Comparison of ENCODE assay signal across 11 mouse cellular contexts in genomic region chr11:98738428-98738911, GRCm38 (mm10). TPM values are rescaled to one million over a fixed set of nuclear protein-coding genes. Genes with fewer than 3 reads are reported as not detected.
A peak's percentile ranks its signal among the peaks of the same experiment; 100 is the strongest.
DNase-seq lines count a peak whose midpoint lies in the region; ATAC-seq and TF ChIP-seq lines count a peak whose summit lies in the region.
"Had no signal": no experiment of that assay in that cellular context is flagged by ENCODE, and none has a peak within 500 bp of the region (broad histone marks: within the 10 kb centered on the region; RNA-seq: fewer than 3 reads in every experiment).

No protein-coding gene starts in this region.

- TF ChIP-seq CTCF in cortical plate, adult 2 months (IDR thresholded peaks at IDR 0.05; ENCODE audit: extremely low read depth, insufficient read depth, low read length), result no peak

- H3K4me2 ChIP-seq in midbrain, embryonic 16.5 days (ENCODE audit: low read length), result peak overlapping the region; percentile 24; the same call in 1 of the 2 replicates
- H3K4me2 ChIP-seq: stomach, embryonic 15.5 days had no signal

- H3K9ac ChIP-seq in midbrain, embryonic 16.5 days (ENCODE audit: low read depth, low read length), result peak overlapping the region; percentile 11; the same call in 1 of the 2 replicates
- H3K9ac ChIP-seq: stomach, embryonic 15.5 days had no signal

- H3K4me3 ChIP-seq in cortical plate, adult 2 months (ENCODE audit: insufficient read depth, low read length), result peak overlapping the region; percentile 10
- H3K4me3 ChIP-seq in midbrain, embryonic 16.5 days (ENCODE audit: low read depth, low read length), result no peak overlapping the region
- H3K4me3 ChIP-seq: heart, adult 2 months; stomach, embryonic 15.5 days had no signal

- ATAC-seq in midbrain, embryonic 16.5 days, result no peak

- TF ChIP-seq POLR2A in cortical plate, adult 2 months (IDR thresholded peaks at IDR 0.05; ENCODE audit: extremely low read depth, insufficient read depth, low read length), result peak; percentile 48; the same call in 1 of the 2 replicates

- 18% methylated on average over 4 of the region's 4 CpGs for WGBS in midbrain, embryonic 16.5 days

- H3K9me3 ChIP-seq in midbrain, embryonic 16.5 days (replicated peaks; ENCODE audit: control insufficient read depth, low read length, poor library complexity, severe bottlenecking), result no peaks in the 10 kb centered on the region
- H3K9me3 ChIP-seq: stomach, embryonic 15.5 days had no signal

- no peaks in the 10 kb centered on the region for H3K36me3 ChIP-seq in midbrain, embryonic 16.5 days (ENCODE audit: control insufficient read depth, insufficient read depth, low read length)
- H3K36me3 ChIP-seq: stomach, embryonic 15.5 days had no signal

- DNase-seq in gastrocnemius, adult 18-20 months (ENCODE audit: low spot score), result peak; percentile 47
- no peak for DNase-seq in gastrocnemius, adult 8-10 months (ENCODE audit: low spot score in 2 of 2)
- peak; percentile 69 for DNase-seq in layer of hippocampus, adult 9-11 months
- DNase-seq in ovary, postnatal 36 days (ENCODE audit: low spot score), result no peak
- DNase-seq in spleen, postnatal 36 days (ENCODE audit: low spot score in 2 of 2), result no peak
- no peak for DNase-seq in lung, postnatal 25 days (ENCODE audit: low spot score)

- H3K27me3 ChIP-seq in midbrain, embryonic 16.5 days (ENCODE audit: control insufficient read depth, insufficient read depth, low read depth, low read length), result no peaks in the 10 kb centered on the region
- H3K27me3 ChIP-seq: stomach, embryonic 15.5 days had no signal

- peak overlapping the region; percentile 91 for H3K27ac ChIP-seq in cortical plate, adult 2 months (ENCODE audit: insufficient read depth, low read length)
- peak overlapping the region; percentile 56 for H3K27ac ChIP-seq in midbrain, embryonic 16.5 days (ENCODE audit: low read length)
- H3K27ac ChIP-seq: heart, adult 2 months; stomach, embryonic 15.5 days had no signal

- peaks cover 6% of the 10 kb centered on the region for H3K4me1 ChIP-seq in cortical plate, adult 2 months (ENCODE audit: control insufficient read depth, insufficient read depth, low read length)
- H3K4me1 ChIP-seq in midbrain, embryonic 16.5 days (ENCODE audit: control insufficient read depth, insufficient read depth, low read length), result peaks cover 24% of the 10 kb centered on the region

RNA-seq across cellular contexts. Expression of gene Thra, which starts 2.0 kb away (rescaled TPM):
- 10 to 100 TPM; 78.3 to 85.2 TPM for total RNA-seq in gastrocnemius, adult 18-20 months (2021)
- total RNA-seq in gastrocnemius, adult 8-10 months (2022), result 10 to 100 TPM; 67.5 to 81.5 (median 76.2) TPM
- polyA plus RNA-seq in cortical plate, adult 2 months (2012; rRNA removed), result 721 and 771 TPM in 2 replicates
- 139 and 149 TPM in 2 replicates for polyA plus RNA-seq in midbrain, embryonic 16.5 days (2015; fragmentation: Nextera tagmentation; extraction: Ambion mirVana)

RNA-seq across cellular contexts. Expression of gene Med24, which starts 9.2 kb away (rescaled TPM):
- total RNA-seq in gastrocnemius, adult 18-20 months (2021), result 10 to 100 TPM; 48.1 to 53.3 TPM
- 10 to 100 TPM; 42.2 to 48.4 (median 47.9) TPM for total RNA-seq in gastrocnemius, adult 8-10 months (2022)
- polyA plus RNA-seq in cortical plate, adult 2 months (2012; rRNA removed), result 127 and 144 TPM in 2 replicates
- polyA plus RNA-seq in midbrain, embryonic 16.5 days (2015; fragmentation: Nextera tagmentation; extraction: Ambion mirVana), result 75.1 and 77.5 TPM in 2 replicates

RNA-seq across cellular contexts. Expression of gene Nr1d1, which starts 36.7 kb away (rescaled TPM):
- total RNA-seq in gastrocnemius, adult 18-20 months (2021), result 100 to 1,000 TPM in 1 of 2 experiments, 10 to 100 TPM in 1; 74.0 to 126 TPM
- 100 to 1,000 TPM in 2 of 4 experiments, 10 to 100 TPM in 2; 83.4 to 175 (median 99.4) TPM for total RNA-seq in gastrocnemius, adult 8-10 months (2022)
- 153 and 156 TPM in 2 replicates for polyA plus RNA-seq in cortical plate, adult 2 months (2012; rRNA removed)
- 3.5 and 5.2 TPM in 2 replicates for polyA plus RNA-seq in midbrain, embryonic 16.5 days (2015; fragmentation: Nextera tagmentation; extraction: Ambion mirVana)

RNA-seq across cellular contexts. Expression of gene Csf3, which starts 37.4 kb away (rescaled TPM):
- total RNA-seq in gastrocnemius, adult 18-20 months (2021), result not detected
- total RNA-seq in gastrocnemius, adult 8-10 months (2022), result not detected
- 0.08 TPM in 1 of 2 replicates, not detected in the other for polyA plus RNA-seq in cortical plate, adult 2 months (2012; rRNA removed)
- polyA plus RNA-seq in midbrain, embryonic 16.5 days (2015; fragmentation: Nextera tagmentation; extraction: Ambion mirVana), result not detected in 2 replicates
- total RNA-seq: heart, adult 2 months had no signal
- polyA plus RNA-seq: heart, adult 2 months; large intestine, adult 2 months; stomach, embryonic 15.5 days had no signal

RNA-seq across cellular contexts. Expression of gene Psmd3, which starts 56.1 kb away (rescaled TPM):
- 100 to 1,000 TPM; 105 to 106 TPM for total RNA-seq in gastrocnemius, adult 18-20 months (2021)
- 100 to 1,000 TPM; 104 to 107 (median 104) TPM for total RNA-seq in gastrocnemius, adult 8-10 months (2022)
- 188 and 190 TPM in 2 replicates for polyA plus RNA-seq in cortical plate, adult 2 months (2012; rRNA removed)
- 175 and 182 TPM in 2 replicates for polyA plus RNA-seq in midbrain, embryonic 16.5 days (2015; fragmentation: Nextera tagmentation; extraction: Ambion mirVana)

Comparison
In these comparisons a context has a peak if more than half of its experiments do, and no peak if none do; other contexts are left out.
1. DNase-seq: peak in gastrocnemius, adult 18-20 months (single experiment) and layer of hippocampus, adult 9-11 months (single experiment); none in gastrocnemius, adult 8-10 months (0 of 2), ovary, postnatal 36 days (single experiment), spleen, postnatal 36 days (0 of 2) and lung, postnatal 25 days (single experiment).